Mouse (Mus musculus) MEL (cell line): Measurements from ENCODE around the gene Col26a1. TPM values are rescaled to one million over a fixed set of nuclear protein-coding genes. Genes with fewer than 3 reads are reported as not detected.

Source experiments
- DNase-seq: peaks from one replicate; pipeline ENCODE4 v3.0.0; 2011; ENCODE audit warnings: low read depth, low spot score
- H3K27ac ChIP-seq: 2 replicates; pipeline ENCODE4 v1.5.1; 2012; ENCODE audit warnings: low read depth, mild to moderate bottlenecking, control low read depth, low read length, moderate library complexity; ENCODE audit not compliant: control insufficient read depth
- H3K27me3 ChIP-seq, 2 experiments: fragments of 150-350 bp in 1 of 2; sonication (generic) in 1 of 2; 2 replicates each; pipeline ENCODE4 v1.6.1; 2012; ENCODE audit warnings: low read length in 2 of 2, mild to moderate bottlenecking in 2 of 2, improper control_type of control experiment in 1 of 2, moderate library complexity in 1 of 2; ENCODE audit not compliant: insufficient read depth in 2 of 2, control insufficient read depth in 1 of 2
- H3K36me3 ChIP-seq, 2 experiments: 2 replicates each; pipeline ENCODE4 v1.6.1; 2012 to 2014; ENCODE audit warnings: low read length in 2 of 2, improper control_type of control experiment in 1 of 2, inconsistent platforms in 1 of 2, mild to moderate bottlenecking in 1 of 2; ENCODE audit not compliant: insufficient read depth in 2 of 2, control insufficient read depth in 1 of 2
- H3K4me1 ChIP-seq, 2 experiments: fragments of 150-350 bp in 1 of 2; sonication (generic) in 1 of 2; 2 replicates each; pipeline ENCODE4 v1.6.1; 2012; ENCODE audit warnings: low read length in 2 of 2, improper control_type of control experiment in 1 of 2, mild to moderate bottlenecking in 1 of 2; ENCODE audit not compliant: insufficient read depth in 2 of 2, control insufficient read depth in 1 of 2
- H3K4me3 ChIP-seq, 2 experiments: fragments of 150-350 bp in 1 of 2; sonication (generic) in 1 of 2; 2 replicates each; pipeline ENCODE4 v1.5.1; 2012; ENCODE audit warnings: low read depth in 2 of 2, low read length in 2 of 2, mild to moderate bottlenecking in 2 of 2, moderate library complexity in 2 of 2, control low read depth in 1 of 2, improper control_type of control experiment in 1 of 2; ENCODE audit not compliant: control insufficient read depth in 1 of 2, insufficient read depth in 1 of 2
- H3K79me2 ChIP-seq: 2 replicates; pipeline ENCODE4 v1.6.1; 2012; ENCODE audit warnings: mild to moderate bottlenecking, low read length, moderate library complexity; ENCODE audit not compliant: control insufficient read depth, poor library complexity, insufficient read depth
- H3K9ac ChIP-seq: 2 replicates; pipeline ENCODE4 v1.6.1; 2012; ENCODE audit warnings: low read depth, mild to moderate bottlenecking, control low read depth, low read length, moderate library complexity; ENCODE audit not compliant: control insufficient read depth, poor library complexity, severe bottlenecking
- H3K9me3 ChIP-seq: fragments of 150-350 bp; sonication (generic); replicated peaks from 2 replicates; pipeline ENCODE4 v1.6.1; 2012; ENCODE audit warnings: mild to moderate bottlenecking, low read length, improper control_type of control experiment, moderate library complexity; ENCODE audit not compliant: insufficient read depth
- CHD2 ChIP-seq: IDR thresholded peaks from 2 replicates; pipeline ENCODE4 v1.6.1; 2011; ENCODE audit warnings: low read length, improper control_type of control experiment
- CTCF ChIP-seq, 3 experiments: IDR thresholded peaks in 2 of 3; conservative IDR thresholded peaks in 1 of 3; 2 replicates each; pipeline ENCODE4 v1.5.1; 2011 to 2012; ENCODE audit warnings: low read length in 3 of 3, low read depth in 2 of 3, mild to moderate bottlenecking in 2 of 3, improper control_type of control experiment in 1 of 3, inconsistent platforms in 1 of 3, mixed read lengths in 1 of 3, moderate library complexity in 1 of 3; ENCODE audit not compliant: control insufficient read depth in 1 of 3, insufficient read depth in 1 of 3, poor library complexity in 1 of 3, severe bottlenecking in 1 of 3
- E2F4 ChIP-seq: IDR thresholded peaks from 2 replicates; pipeline ENCODE4 v1.6.1; 2011; ENCODE audit warnings: low read depth, low read length, improper control_type of control experiment, borderline replicate concordance
- ELF1 ChIP-seq: IDR thresholded peaks from 2 replicates; pipeline ENCODE4 v1.6.1; 2014; ENCODE audit warnings: low read depth, mild to moderate bottlenecking, inconsistent platforms, low read length, improper control_type of control experiment, moderate library complexity
- EP300 ChIP-seq, 2 experiments: IDR thresholded peaks; 2 replicates each; pipeline ENCODE4 v1.6.1; 2011; ENCODE audit warnings: improper control_type of control experiment in 2 of 2, low read length in 2 of 2, low read depth in 1 of 2, mild to moderate bottlenecking in 1 of 2
- ETS1 ChIP-seq: IDR thresholded peaks from 2 replicates; pipeline ENCODE4 v1.6.1; 2012; ENCODE audit warnings: low read depth, mild to moderate bottlenecking, inconsistent platforms, low read length, improper control_type of control experiment, moderate library complexity
- JUND ChIP-seq: IDR thresholded peaks from 2 replicates; pipeline ENCODE4 v1.6.1; 2011; ENCODE audit warnings: low read depth, mild to moderate bottlenecking, improper control_type of control experiment, low read length
- MAZ ChIP-seq: IDR thresholded peaks from 2 replicates; pipeline ENCODE4 v1.6.1; 2012; ENCODE audit warnings: low read depth, mild to moderate bottlenecking, inconsistent platforms, low read length, improper control_type of control experiment
- MXI1 ChIP-seq: IDR thresholded peaks from 2 replicates; pipeline ENCODE4 v1.6.1; 2011; ENCODE audit warnings: mild to moderate bottlenecking, low read depth, low read length, improper control_type of control experiment
- MYC ChIP-seq: IDR thresholded peaks from 2 replicates; pipeline ENCODE4 v1.6.1; 2011; ENCODE audit warnings: low read depth, mild to moderate bottlenecking, low read length, improper control_type of control experiment, moderate library complexity
- NELFE ChIP-seq: IDR thresholded peaks from 2 replicates; pipeline ENCODE4 v1.6.1; 2011; ENCODE audit warnings: low read depth, low read length, improper control_type of control experiment
- POLR2AphosphoS2 ChIP-seq: IDR thresholded peaks from 2 replicates; pipeline ENCODE4 v1.6.1; 2011; ENCODE audit warnings: low read length, improper control_type of control experiment
- RAD21 ChIP-seq: IDR thresholded peaks from 2 replicates; pipeline ENCODE4 v1.6.1; 2011; ENCODE audit warnings: mild to moderate bottlenecking, low read depth, low read length, improper control_type of control experiment
- TBP ChIP-seq: IDR thresholded peaks from 2 replicates; pipeline ENCODE4 v1.8.0; 2011; ENCODE audit warnings: low read depth, low read length, improper control_type of control experiment
- UBTF ChIP-seq: IDR thresholded peaks from 2 replicates; pipeline ENCODE4 v1.6.1; 2012; ENCODE audit warnings: low read depth, mild to moderate bottlenecking, inconsistent platforms, low read length, improper control_type of control experiment, moderate library complexity, borderline replicate concordance; ENCODE audit not compliant: insufficient read depth
- ZC3H11A ChIP-seq: IDR thresholded peaks from 2 replicates; pipeline ENCODE4 v1.6.1; 2012; ENCODE audit warnings: low read depth, mild to moderate bottlenecking, inconsistent platforms, low read length, improper control_type of control experiment
- ZMIZ1 ChIP-seq: IDR thresholded peaks from 2 replicates; pipeline ENCODE4 v1.6.1; 2012; ENCODE audit warnings: low read depth, mild to moderate bottlenecking, inconsistent platforms, low read length, improper control_type of control experiment, moderate library complexity
- polyA plus RNA-seq, 2 experiments: library from polyadenylated mRNA; stranded (reverse) in 1 of 2; unstranded in 1 of 2; fragments of >175 nt in 1 of 2; fragments of >200 nt in 1 of 2; gene quantifications; 2 replicates each; pipeline versions ENCODE4 v1.2.1 to v1.2.4; 2012; ENCODE audit warnings: low replicate concordance in 2 of 2, low read depth in 1 of 2; ENCODE audit not compliant: insufficient read length in 2 of 2, insufficient read depth in 1 of 2, missing spikeins in 1 of 2
- total RNA-seq: library from RNA; depleted of rRNA; stranded (reverse); fragments of 300-350 nt; gene quantifications from 2 replicates; pipeline ENCODE4 v1.2.3, GENCODE M21; 2012

The Col26a1 gene
- total and polyA plus RNA-seq, 3 experiments: not detected

- no peak overlapping the region for H3K4me3 ChIP-seq
- TF ChIP-seq UBTF (no peak), ELF1 (no peak), POLR2AphosphoS2 (no peak), CTCF (IDR thresholded peaks at IDR 0.05 in 2 of 3, conservative IDR thresholded peaks at IDR 0.05 in 1 of 3; ENCODE audit: control insufficient read depth in 1 of 3, insufficient read depth in 1 of 3, low read depth in 2 of 3, low read length in 3 of 3, poor library complexity in 1 of 3, severe bottlenecking in 1 of 3) (no peak), RAD21 (no peak), TBP (no peak), ZMIZ1 (no peak), E2F4 (no peak), CHD2 (no peak), ETS1 (no peak), MXI1 (no peak), JUND (no peak), MYC (no peak), MAZ (no peak), NELFE (no peak), EP300 (IDR thresholded peaks at IDR 0.05; ENCODE audit: low read depth in 1 of 2, low read length in 2 of 2) (no peak)
- no peaks in the 10 kb centered on the region for H3K27me3 ChIP-seq
- DNase-seq: no peak
- no peak overlapping the region for H3K9ac ChIP-seq
- no peak overlapping the region for H3K27ac ChIP-seq
- no peaks in the 10 kb centered on the region for H3K4me1 ChIP-seq
- H3K9me3 ChIP-seq: no peaks in the 10 kb centered on the region
- no peaks in the 10 kb centered on the region for H3K36me3 ChIP-seq
- no peaks in the 10 kb centered on the region for H3K79me2 ChIP-seq
Measured at GRCm38 (mm10) chr5:136696516-136696915, 186.5 kb downstream of the Col26a1 start.

- Histone ChIP-seq H3K4me1 (no peaks in the 10 kb centered on the region), H3K36me3 (no peaks in the 10 kb centered on the region), H3K4me3 (no peak overlapping the region), H3K79me2 (no peaks in the 10 kb centered on the region), H3K27me3 (no peaks in the 10 kb centered on the region; a peak in 1 of 4 replicates), H3K9me3 (no peaks in the 10 kb centered on the region), H3K9ac (no peak overlapping the region), H3K27ac (no peak overlapping the region)
- TF ChIP-seq ZMIZ1: no peak
- no peak for DNase-seq
Measured at GRCm38 (mm10) chr5:136694976-136695375, 188.0 kb downstream of the Col26a1 start.

- Histone ChIP-seq H3K36me3 (no peaks in the 10 kb centered on the region), H3K27me3 (no peaks in the 10 kb centered on the region; a peak in 1 of 4 replicates), H3K79me2 (no peaks in the 10 kb centered on the region), H3K27ac (no peak overlapping the region), H3K4me1 (no peaks in the 10 kb centered on the region), H3K9me3 (no peaks in the 10 kb centered on the region), H3K4me3 (no peak overlapping the region), H3K9ac (no peak overlapping the region)
- TF ChIP-seq ZC3H11A: no peak
- DNase-seq: no peak
Measured at GRCm38 (mm10) chr5:136693418-136693817, 189.6 kb downstream of the Col26a1 start.
